Mouse (Mus musculus) heart, embryonic 10.5 days (tissue): Measurements from ENCODE around the gene Olfr57. TPM values are rescaled to one million over a fixed set of nuclear protein-coding genes. Genes with fewer than 3 reads are reported as not detected.
"Not testable (repeated sequence)": the region's sequence is repeated elsewhere in the genome, so short reads cannot be mapped to it uniquely, and the experiment has no call there.

Experiments
- DNase-seq: peaks from one replicate; pipeline ENCODE4 v3.0.0-alpha.2; 2017; ENCODE audit warnings: low spot score
- H3K27ac ChIP-seq: fragments of 300-500 bp; sonication (generic); 2 replicates; pipeline ENCODE4 v1.5.1; 2016; ENCODE audit warnings: mild to moderate bottlenecking
- H3K27me3 ChIP-seq: fragments of 300-500 bp; sonication (generic); 2 replicates; pipeline ENCODE4 v1.6.1; 2016; ENCODE audit warnings: mild to moderate bottlenecking; ENCODE audit not compliant: poor library complexity, insufficient read depth, severe bottlenecking
- H3K36me3 ChIP-seq: fragments of 300-500 bp; sonication (generic); 2 replicates; pipeline ENCODE4 v1.6.1; 2016; ENCODE audit warnings: mild to moderate bottlenecking, moderate library complexity
- H3K4me1 ChIP-seq: fragments of 300-500 bp; sonication (generic); 2 replicates; pipeline ENCODE4 v1.6.1; 2016; ENCODE audit warnings: mild to moderate bottlenecking
- H3K4me3 ChIP-seq: fragments of 300-500 bp; sonication (generic); 2 replicates; pipeline ENCODE4 v1.5.1; 2016; ENCODE audit warnings: mild to moderate bottlenecking, moderate library complexity
- H3K9me3 ChIP-seq: fragments of 300-500 bp; sonication (generic); 2 replicates; pipeline ENCODE4 v1.6.1; 2016; ENCODE audit warnings: mild to moderate bottlenecking, moderate library complexity
- WGBS: fragments of 180-500 bp; shearing (Covaris S2); methylation state at CpG from one replicate; pipeline ENCODE4 v1.1.7; 2016; 5-methylcytosine and 5-hydroxymethylcytosine counted together
- polyA plus RNA-seq: library from polyadenylated mRNA; unstranded; fragments of >200 nt; fragmentation: Nextera tagmentation; extraction: Ambion mirVana; gene quantifications from 2 replicates; pipeline ENCODE4 v1.2.1, GENCODE M21; 2016

The Olfr57 gene
- 0.17 TPM in 1 of 2 replicates, not detected in the other for polyA plus RNA-seq

DNA sequence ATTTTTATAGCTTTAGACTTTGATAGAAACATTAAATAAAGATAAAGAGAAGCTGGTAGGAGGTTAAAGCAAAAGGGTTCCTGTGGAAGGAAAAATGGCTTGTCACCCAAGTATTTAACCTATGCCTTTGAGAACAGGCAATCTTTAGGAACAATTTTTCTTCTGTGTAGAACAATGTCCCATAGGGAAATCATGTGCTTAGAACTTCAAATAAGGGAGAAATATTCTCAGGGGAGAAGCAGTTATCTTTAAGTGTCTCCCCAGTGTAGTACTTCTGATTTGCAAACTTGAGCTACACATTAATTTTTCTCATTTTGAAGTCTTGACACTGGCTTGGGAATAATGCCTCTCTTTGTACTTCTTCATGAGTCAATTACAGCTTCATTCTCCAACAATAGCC, at the start of gene Olfr57:
TSS of gene Olfr57 (plus strand) at position 301 of the 400 bp plus-strand sequence.
- no peak within 1 kb of the TSS for H3K27ac ChIP-seq
- H3K36me3 ChIP-seq, result no peaks in the 10 kb centered on the region
- H3K9me3 ChIP-seq, result no peaks in the 10 kb centered on the region
- no peak for DNase-seq
- no peaks in the 10 kb centered on the region for H3K4me1 ChIP-seq
- H3K4me3 ChIP-seq, result no peak within 1 kb of the TSS
- no peaks in the 10 kb centered on the region for H3K27me3 ChIP-seq

DNA sequence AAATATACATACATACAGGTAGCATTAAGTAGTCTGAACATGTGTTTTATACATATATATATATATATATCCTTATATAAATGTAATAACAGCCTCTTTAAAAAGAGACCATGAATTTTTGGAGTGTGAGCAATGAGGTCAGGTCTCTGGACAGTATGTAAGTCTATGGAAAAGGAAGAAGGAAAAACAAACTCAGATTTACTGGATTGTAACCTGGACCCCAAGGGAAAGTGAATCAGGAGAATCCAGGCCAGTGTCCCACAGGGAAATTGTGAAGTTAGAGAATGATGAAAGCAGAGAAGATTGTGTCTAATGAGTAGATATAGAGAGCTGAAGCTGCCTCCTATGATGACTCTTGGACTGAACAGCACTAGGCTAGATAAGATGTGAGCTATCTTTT, 47.8 kb upstream of the Olfr57 start, which contains the start of gene Olfr1352:
TSS of gene Olfr1352 (plus strand) at position 301 of the 400 bp plus-strand sequence.
- Histone ChIP-seq H3K4me1 (no peaks in the 10 kb centered on the region), H3K9me3 (no peaks in the 10 kb centered on the region), H3K27me3 (no peaks in the 10 kb centered on the region), H3K4me3 (no peak within 1 kb of the TSS), H3K36me3 (no peaks in the 10 kb centered on the region), H3K27ac (no peak within 1 kb of the TSS)
- no peak for DNase-seq

DNA sequence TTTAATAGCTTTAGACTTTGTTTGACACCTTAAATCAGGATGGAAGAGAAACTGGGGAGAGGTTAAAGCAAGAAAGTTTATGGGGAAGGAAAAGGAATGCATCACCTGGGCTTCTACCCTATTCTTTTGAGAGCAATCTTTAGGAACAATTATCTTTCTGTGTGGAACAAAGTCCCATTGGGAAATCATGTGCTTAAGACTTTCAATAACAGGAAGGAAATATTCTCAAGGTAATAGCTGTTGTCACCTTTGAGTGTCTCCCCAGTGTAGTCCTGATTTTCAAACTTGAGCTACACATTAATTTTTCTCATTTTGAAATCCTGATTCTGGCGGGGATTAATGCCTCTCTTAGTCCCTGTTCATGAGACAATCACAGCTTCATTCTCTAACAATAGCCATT, 16.4 kb upstream of the Olfr57 start, which contains the start of gene Olfr1351:
TSS of gene Olfr1351 (plus strand) at position 301 of the 400 bp plus-strand sequence.
- no peaks in the 10 kb centered on the region for H3K9me3 ChIP-seq
- no peak within 1 kb of the TSS for H3K27ac ChIP-seq
- DNase-seq, result no peak
- no peaks in the 10 kb centered on the region for H3K4me1 ChIP-seq
- no peaks in the 10 kb centered on the region for H3K27me3 ChIP-seq
- 54% methylated on average over 1 of the region's 1 CpGs for WGBS
- no peak within 1 kb of the TSS for H3K4me3 ChIP-seq
- H3K36me3 ChIP-seq, result no peaks in the 10 kb centered on the region

DNA sequence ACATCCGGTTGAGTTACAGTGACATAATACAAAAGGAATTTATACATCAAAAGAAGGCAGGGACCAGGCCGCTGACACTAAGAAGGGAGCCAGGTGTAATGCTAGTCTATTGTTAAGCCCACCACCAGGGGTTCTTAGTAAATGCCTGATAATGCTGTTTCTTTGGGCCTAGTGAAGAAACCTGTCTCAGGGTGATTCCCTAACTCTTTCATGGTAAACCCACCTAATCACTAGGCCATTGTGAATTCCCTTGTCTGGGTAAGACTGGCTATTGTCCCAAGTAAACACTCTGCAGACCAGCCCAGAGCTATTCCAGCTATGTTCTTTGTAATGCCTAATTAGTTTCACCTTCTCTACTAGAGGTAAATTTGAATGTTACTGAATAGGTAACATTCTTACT, 13.9 kb downstream of the Olfr57 start:
- H3K4me3 ChIP-seq, H3K27ac ChIP-seq, H3K27me3 ChIP-seq, DNase-seq, H3K9me3 ChIP-seq, H3K36me3 ChIP-seq, H3K4me1 ChIP-seq: not testable (repeated sequence)
- WGBS, result 89% methylated on average over 2 of the region's 2 CpGs

DNA sequence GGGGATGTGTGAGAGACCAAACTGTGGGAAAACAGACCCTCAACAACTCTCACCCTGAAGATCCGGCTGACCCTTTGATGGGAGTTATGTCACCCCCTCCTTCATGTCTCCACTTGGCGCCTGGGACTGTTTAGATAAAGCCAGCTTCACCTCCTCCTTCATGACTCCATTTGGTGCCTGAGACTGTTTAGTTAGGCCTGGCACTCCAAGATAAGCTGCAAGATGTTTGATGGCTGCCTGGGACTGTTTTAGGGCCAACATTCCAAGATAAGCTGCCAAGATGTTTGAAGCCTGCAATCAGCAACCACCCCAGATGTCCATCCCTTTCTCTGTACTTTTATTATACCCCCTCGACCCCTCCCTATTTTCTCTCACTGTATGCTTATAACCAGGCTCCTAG, 28.8 kb downstream of the Olfr57 start:
- H3K4me1 ChIP-seq, H3K4me3 ChIP-seq, H3K27ac ChIP-seq, DNase-seq, H3K27me3 ChIP-seq, H3K9me3 ChIP-seq: not testable (repeated sequence)
- WGBS, result 36% methylated on average over 3 of the region's 3 CpGs
- peaks cover 31% of the 10 kb centered on the region for H3K36me3 ChIP-seq

Other genes with a start within 250 kb of the Olfr57 start
- 0.68 and 0.76 TPM in 2 replicates for gene Slc1a6, start 248.2 kb upstream of the Olfr57 start, polyA plus RNA-seq
- not detected in 2 replicates for gene Olfr1356, start 176.6 kb upstream of the Olfr57 start, polyA plus RNA-seq
- not detected in 2 replicates for gene Olfr1355, start 153.2 kb upstream of the Olfr57 start, polyA plus RNA-seq
- not detected in 2 replicates for gene Olfr1354, start 115.6 kb upstream of the Olfr57 start, polyA plus RNA-seq
- not detected in 2 replicates for gene Olfr8, start 78.1 kb upstream of the Olfr57 start, polyA plus RNA-seq
- gene Olfr1353, start 65.4 kb upstream of the Olfr57 start, polyA plus RNA-seq, result not detected in 2 replicates
- gene Olfr1352, start 47.7 kb upstream of the Olfr57 start, polyA plus RNA-seq, result not detected in 2 replicates
- gene Olfr1351, start 16.3 kb upstream of the Olfr57 start, polyA plus RNA-seq, result not detected in 2 replicates
- 16.2 and 19.8 TPM in 2 replicates for gene 2610008E11Rik, start 68.9 kb downstream of the Olfr57 start, polyA plus RNA-seq
- gene Vmn2r80, start 120.0 kb downstream of the Olfr57 start, polyA plus RNA-seq, result not detected in 2 replicates
- not detected in 2 replicates for gene Vmn2r81, start 219.0 kb downstream of the Olfr57 start, polyA plus RNA-seq